9 mouse cellular contexts compared by ENCODE assay signal in genomic region chr17:23770493-23770892, GRCm38 (mm10). TPM values are rescaled to one million over a fixed set of nuclear protein-coding genes. Genes with fewer than 3 reads are reported as not detected.
A peak's percentile ranks its signal among the peaks of the same experiment; 100 is the strongest.
DNase-seq lines count a peak whose midpoint lies in the region; ATAC-seq and TF ChIP-seq lines count a peak whose summit lies in the region.
"Had no signal": no experiment of that assay in that cellular context is flagged by ENCODE, and none has a peak within 500 bp of the region (broad histone marks: within the 10 kb centered on the region; RNA-seq: fewer than 3 reads in every experiment).

No protein-coding gene starts in this region.

- H3K36me3 ChIP-seq in kidney, postnatal 0 days (ENCODE audit: insufficient read depth, low read length), result no peaks in the 10 kb centered on the region; the same call in 1 of the 2 replicates
- peaks cover 11% of the 10 kb centered on the region; the same call in 1 of the 2 replicates for H3K36me3 ChIP-seq in hindbrain, embryonic 14.5 days (replicated peaks; ENCODE audit: control insufficient read depth, insufficient read depth)
- peaks cover 14% of the 10 kb centered on the region; the same call in 1 of the 2 replicates for H3K36me3 ChIP-seq in midbrain, embryonic 14.5 days (ENCODE audit: control insufficient read depth, insufficient read depth, low read length)

- 17% methylated on average over 2 of the region's 2 CpGs for WGBS in kidney, postnatal 0 days
- 6% methylated on average over 2 of the region's 2 CpGs for WGBS in hindbrain, embryonic 14.5 days
- 0% methylated on average over 2 of the region's 2 CpGs for WGBS in midbrain, embryonic 14.5 days

- H3K4me1 ChIP-seq in kidney, postnatal 0 days (replicated peaks; ENCODE audit: insufficient read depth, low read length), result no peaks in the 10 kb centered on the region
- H3K4me1 ChIP-seq in hindbrain, embryonic 14.5 days (replicated peaks; ENCODE audit: control insufficient read depth, insufficient read depth, low read length), result peaks cover 17% of the 10 kb centered on the region
- H3K4me1 ChIP-seq in midbrain, embryonic 14.5 days (ENCODE audit: control insufficient read depth, insufficient read depth, low read length), result peaks cover 20% of the 10 kb centered on the region

- peak overlapping the region; percentile 79 for H3K4me3 ChIP-seq in kidney, postnatal 0 days (replicated peaks; ENCODE audit: low read depth, low read length)
- peak overlapping the region; percentile 68 for H3K4me3 ChIP-seq in hindbrain, embryonic 14.5 days (replicated peaks; ENCODE audit: low read length)
- peak overlapping the region; percentile 86 for H3K4me3 ChIP-seq in midbrain, embryonic 14.5 days (replicated peaks; ENCODE audit: low read depth, low read length)

- DNase-seq in kidney, postnatal 0 days (ENCODE audit: low spot score), result no peak
- no peak for DNase-seq in kidney, postnatal 10 days
- DNase-seq in brain, adult 2 months (ENCODE audit: low read depth, low spot score), result peak; percentile 43
- DNase-seq in hindbrain, embryonic 14.5 days (ENCODE audit: low spot score), result peak; percentile 45
- peak; percentile 41 for DNase-seq in midbrain, embryonic 14.5 days
- no peak for DNase-seq in cerebellum, postnatal 4 days (ENCODE audit: low spot score in 2 of 2)
- no peak for DNase-seq in layer of hippocampus, adult 9-10 months (ENCODE audit: low spot score)
- DNase-seq in right cerebral cortex, postnatal 4 days, result no peak
- DNase-seq: thymus, postnatal 25 days had no signal

- H3K27me3 ChIP-seq in kidney, postnatal 0 days (ENCODE audit: insufficient read depth, low read length), result no peaks in the 10 kb centered on the region
- no peaks in the 10 kb centered on the region for H3K27me3 ChIP-seq in hindbrain, embryonic 14.5 days (ENCODE audit: control insufficient read depth, insufficient read depth, low read length)
- H3K27me3 ChIP-seq in midbrain, embryonic 14.5 days (ENCODE audit: control insufficient read depth, insufficient read depth, low read length), result no peaks in the 10 kb centered on the region

- TF ChIP-seq CTCF in kidney, postnatal 0 days (IDR thresholded peaks at IDR 0.05; ENCODE audit: low read depth), result no peak

- H3K27ac ChIP-seq in kidney, postnatal 0 days, result 0 out of 2 replicates have a peak overlapping the region, but pooled peaks have one; percentile 81
- H3K27ac ChIP-seq in hindbrain, embryonic 14.5 days, result peak overlapping the region; percentile 82
- H3K27ac ChIP-seq in midbrain, embryonic 14.5 days (replicated peaks; ENCODE audit: low read depth, low read length), result peak overlapping the region; percentile 92

- no peaks in the 10 kb centered on the region for H3K9me3 ChIP-seq in kidney, postnatal 0 days (replicated peaks; ENCODE audit: low read length)
- no peaks in the 10 kb centered on the region for H3K9me3 ChIP-seq in hindbrain, embryonic 14.5 days (ENCODE audit: control insufficient read depth, low read length)
- H3K9me3 ChIP-seq in midbrain, embryonic 14.5 days (ENCODE audit: control insufficient read depth, low read length), result no peaks in the 10 kb centered on the region

- peak overlapping the region; percentile 89 for H3K9ac ChIP-seq in kidney, postnatal 0 days (ENCODE audit: low read depth, low read length)
- peak overlapping the region; percentile 85 for H3K9ac ChIP-seq in hindbrain, embryonic 14.5 days
- peak overlapping the region; percentile 98 for H3K9ac ChIP-seq in midbrain, embryonic 14.5 days (replicated peaks; ENCODE audit: low read length)

- H3K4me2 ChIP-seq in kidney, postnatal 0 days (ENCODE audit: low read length), result peak overlapping the region; percentile 81
- H3K4me2 ChIP-seq in hindbrain, embryonic 14.5 days (replicated peaks), result peak overlapping the region; percentile 68
- H3K4me2 ChIP-seq in midbrain, embryonic 14.5 days (ENCODE audit: low read length), result peak overlapping the region; percentile 65

- no peak for ATAC-seq in kidney, postnatal 0 days (replicated peaks; ENCODE audit: low FRiP score, low read depth)
- ATAC-seq in hindbrain, embryonic 14.5 days (ENCODE audit: low FRiP score), result no peak
- ATAC-seq in midbrain, embryonic 14.5 days (ENCODE audit: low FRiP score, low TSS enrichment), result no peak

RNA-seq across cellular contexts. Expression of gene Flywch1, which starts 0.9 kb away (rescaled TPM):
- polyA plus RNA-seq in kidney, postnatal 0 days (2015; fragmentation: Nextera tagmentation; extraction: Ambion mirVana), result 74.6 and 74.7 TPM in 2 replicates
- 179 and 183 TPM in 2 replicates for polyA plus RNA-seq in hindbrain, embryonic 14.5 days (2014; fragmentation: Nextera tagmentation; extraction: Ambion mirVana)
- polyA plus RNA-seq in midbrain, embryonic 14.5 days (2014; fragmentation: Nextera tagmentation; extraction: Ambion mirVana), result 210 and 220 TPM in 2 replicates

RNA-seq across cellular contexts. Expression of gene Flywch2, which starts 15.4 kb away (rescaled TPM):
- 40.9 and 46.8 TPM in 2 replicates for polyA plus RNA-seq in kidney, postnatal 0 days (2015; fragmentation: Nextera tagmentation; extraction: Ambion mirVana)
- polyA plus RNA-seq in hindbrain, embryonic 14.5 days (2014; fragmentation: Nextera tagmentation; extraction: Ambion mirVana), result 75.4 and 78.4 TPM in 2 replicates
- 70.7 and 95.4 TPM in 2 replicates for polyA plus RNA-seq in midbrain, embryonic 14.5 days (2014; fragmentation: Nextera tagmentation; extraction: Ambion mirVana)

RNA-seq across cellular contexts. Expression of gene Srrm2, which starts 19.8 kb away (rescaled TPM):
- polyA plus RNA-seq in kidney, postnatal 0 days (2015; fragmentation: Nextera tagmentation; extraction: Ambion mirVana), result 304 and 321 TPM in 2 replicates
- 390 and 455 TPM in 2 replicates for polyA plus RNA-seq in hindbrain, embryonic 14.5 days (2014; fragmentation: Nextera tagmentation; extraction: Ambion mirVana)
- polyA plus RNA-seq in midbrain, embryonic 14.5 days (2014; fragmentation: Nextera tagmentation; extraction: Ambion mirVana), result 498 and 502 TPM in 2 replicates

RNA-seq across cellular contexts. Expression of gene Kremen2, which starts 24.9 kb away (rescaled TPM):
- 0.29 and 0.52 TPM in 2 replicates for polyA plus RNA-seq in kidney, postnatal 0 days (2015; fragmentation: Nextera tagmentation; extraction: Ambion mirVana)
- polyA plus RNA-seq in hindbrain, embryonic 14.5 days (2014; fragmentation: Nextera tagmentation; extraction: Ambion mirVana), result 0.74 and 0.90 TPM in 2 replicates
- 0.71 and 0.80 TPM in 2 replicates for polyA plus RNA-seq in midbrain, embryonic 14.5 days (2014; fragmentation: Nextera tagmentation; extraction: Ambion mirVana)

RNA-seq across cellular contexts. Expression of gene Paqr4, which starts 29.8 kb away (rescaled TPM):
- polyA plus RNA-seq in kidney, postnatal 0 days (2015; fragmentation: Nextera tagmentation; extraction: Ambion mirVana), result 16.0 and 17.9 TPM in 2 replicates
- polyA plus RNA-seq in hindbrain, embryonic 14.5 days (2014; fragmentation: Nextera tagmentation; extraction: Ambion mirVana), result 57.5 and 62.8 TPM in 2 replicates
- polyA plus RNA-seq in midbrain, embryonic 14.5 days (2014; fragmentation: Nextera tagmentation; extraction: Ambion mirVana), result 56.6 and 69.2 TPM in 2 replicates

Comparison
In these comparisons a context has a peak if more than half of its experiments do, and no peak if none do; other contexts are left out.
1. DNase-seq: peak in brain, adult 2 months (single experiment), hindbrain, embryonic 14.5 days (single experiment) and midbrain, embryonic 14.5 days (single experiment); none in kidney, postnatal 0 days (single experiment), kidney, postnatal 10 days (single experiment), cerebellum, postnatal 4 days (0 of 2), layer of hippocampus, adult 9-10 months (single experiment) and right cerebral cortex, postnatal 4 days (single experiment).
2. Peak in every context shown above with its lines, with median percentiles within 50 percentile points of each other: H3K27ac ChIP-seq, H3K4me2 ChIP-seq, H3K4me3 ChIP-seq and H3K9ac ChIP-seq.